Mouse (Mus musculus) heart, adult 2 months (tissue): ENCODE measurements around the gene Cst7. TPM values are rescaled to one million over a fixed set of nuclear protein-coding genes. Genes with fewer than 3 reads are reported as not detected.

Experiments used
- DNase-seq, 2 experiments: peaks; one replicate each; pipeline ENCODE4 v3.0.0; 2021
- H3K27ac ChIP-seq: fragments of 200-600 bp; 2 replicates; pipeline ENCODE4 v1.8.1; 2022
- H3K27me3 ChIP-seq: fragments of 200-500 bp; 2 replicates; pipeline ENCODE4 v1.6.1; 2012; ENCODE audit warnings: mild to moderate bottlenecking, low read length, inconsistent platforms, mixed read lengths; ENCODE audit not compliant: control insufficient read depth, insufficient read depth
- H3K36me3 ChIP-seq: fragments of 200-500 bp; 2 replicates; pipeline ENCODE4 v1.6.1; 2012; ENCODE audit warnings: low read length, inconsistent platforms; ENCODE audit not compliant: control insufficient read depth, insufficient read depth
- H3K4me1 ChIP-seq: fragments of 200-500 bp; 2 replicates; pipeline ENCODE4 v1.6.1; 2011; ENCODE audit warnings: low read length; ENCODE audit not compliant: control insufficient read depth, insufficient read depth
- H3K4me3 ChIP-seq: fragments of 200-600 bp; 2 replicates; pipeline ENCODE4 v1.8.1; 2022
- H3K79me2 ChIP-seq: fragments of 200-500 bp; replicated peaks from 2 replicates; pipeline ENCODE4 v1.6.1; 2012; ENCODE audit warnings: mild to moderate bottlenecking, inconsistent platforms, low read length, moderate library complexity, mixed read lengths; ENCODE audit not compliant: control insufficient read depth, insufficient read depth
- H3K9ac ChIP-seq: fragments of 200-500 bp; 2 replicates; pipeline ENCODE4 v1.6.1; 2012; ENCODE audit warnings: low read depth, mild to moderate bottlenecking, control low read depth, inconsistent platforms, low read length, mixed read lengths
- CTCF ChIP-seq: fragments of 200-600 bp; IDR thresholded peaks from 2 replicates; pipeline ENCODE4 v1.8.1; 2022; ENCODE audit warnings: antibody characterized with exemption, mild to moderate bottlenecking, moderate library complexity
- EP300 ChIP-seq: fragments of 200-500 bp; IDR thresholded peaks from 2 replicates; pipeline ENCODE4 v1.6.1; 2011; ENCODE audit warnings: low read depth, low read length, control low read depth; ENCODE audit not compliant: insufficient read depth
- POLR2A ChIP-seq: fragments of 200-500 bp; IDR thresholded peaks from 2 replicates; pipeline ENCODE4 v1.6.1; 2011; ENCODE audit warnings: mild to moderate bottlenecking, low read depth, low read length, control low read depth; ENCODE audit not compliant: insufficient read depth
- WGBS: fragments of 180-500 bp; shearing (Covaris S2); methylation state at CpG from one replicate; pipeline ENCODE4 v1.1.7; 2018; 5-methylcytosine and 5-hydroxymethylcytosine counted together
- intact Hi-C: fragments of 180-260 bp; cut with DNase I; formaldehyde crosslinking; loops from one replicate; pipeline ENCODE4 v1.15.1; 2025
- polyA plus RNA-seq: library from polyadenylated mRNA; depleted of rRNA; stranded (reverse); fragments of >200 nt; gene quantifications from 2 replicates; pipeline ENCODE4 v1.2.3, GENCODE M21; 2012; rRNA removed
- total RNA-seq, 2 experiments: library from RNA; stranded (reverse); gene quantifications; 2 replicates each; pipeline ENCODE4 v1.2.3; 2021

The Cst7 gene
- total and polyA plus RNA-seq, 3 experiments: 0.47 TPM; not detected in 2

GRCm38 (mm10) chr2:150608872-150609560 lies 38.8 kb downstream of the Cst7 start:
- no peak overlapping the region for H3K9ac ChIP-seq
- intact Hi-C loops: loop anchor here (1.0 to 10.0 kb wide), 5 partner anchors 66 to 393 kb away; partner anchors contain the start of genes 3300002I08Rik, Abhd12 and Entpd6
- peak; percentile 39 to 46 for DNase-seq
- H3K4me1 ChIP-seq: peaks cover 1% of the 10 kb centered on the region; the same call in 1 of the 2 replicates
- H3K36me3 ChIP-seq: no peaks in the 10 kb centered on the region
- H3K4me3 ChIP-seq: peak overlapping the region; percentile 84
- H3K27ac ChIP-seq: peak overlapping the region; percentile 77
- no peaks in the 10 kb centered on the region for H3K27me3 ChIP-seq
- WGBS: under 1% methylated on average over 10 of the region's 10 CpGs
- H3K79me2 ChIP-seq: no peaks in the 10 kb centered on the region
- TF ChIP-seq CTCF: peak; percentile 95; the same call in 1 of the 2 replicates
- TF ChIP-seq EP300: no peak
- TF ChIP-seq POLR2A: no peak

GRCm38 (mm10) chr2:150610097-150610496 lies 39.9 kb downstream of the Cst7 start:
- no peak overlapping the region for H3K27ac ChIP-seq
- no peak for DNase-seq
- no peak for TF ChIP-seq POLR2A
- no peak for TF ChIP-seq CTCF
- intact Hi-C loops: no loop called here
- H3K9ac ChIP-seq: no peak overlapping the region
- 39% methylated on average over 3 of the region's 3 CpGs for WGBS
- peaks cover 1% of the 10 kb centered on the region; the same call in 1 of the 2 replicates for H3K4me1 ChIP-seq
- H3K79me2 ChIP-seq: no peaks in the 10 kb centered on the region
- no peak overlapping the region for H3K4me3 ChIP-seq
- no peaks in the 10 kb centered on the region for H3K36me3 ChIP-seq
- no peaks in the 10 kb centered on the region for H3K27me3 ChIP-seq

- TF ChIP-seq EP300 (peak; percentile 50; the same call in 1 of the 2 replicates), POLR2A (0 out of 2 replicates have a peak, but pooled peaks have one; percentile 12), CTCF (no peak)
- no peak overlapping the region for H3K4me3 ChIP-seq
- H3K79me2 ChIP-seq: no peaks in the 10 kb centered on the region
- WGBS: 35% methylated on average over 3 of the region's 3 CpGs
- peak overlapping the region; percentile 41; the same call in 1 of the 2 replicates for H3K27ac ChIP-seq
- H3K36me3 ChIP-seq: peaks cover 4% of the 10 kb centered on the region; the same call in 1 of the 2 replicates
- no peaks in the 10 kb centered on the region for H3K4me1 ChIP-seq
- DNase-seq: peak in 1 of 2 experiments; percentile 15
- H3K9ac ChIP-seq: no peak overlapping the region
- intact Hi-C loops: no loop called here
- H3K27me3 ChIP-seq: no peaks in the 10 kb centered on the region
Observed at GRCm38 (mm10) chr2:150621698-150622097, 51.5 kb downstream of the Cst7 start.

- Histone ChIP-seq H3K27me3 (no peaks in the 10 kb centered on the region), H3K36me3 (peaks cover 2% of the 10 kb centered on the region; the same call in 1 of the 2 replicates), H3K27ac (no peak overlapping the region; the same call in 1 of the 2 replicates), H3K4me3 (no peak overlapping the region), H3K4me1 (no peaks in the 10 kb centered on the region), H3K9ac (no peak overlapping the region), H3K79me2 (no peaks in the 10 kb centered on the region)
- no peak for DNase-seq
- intact Hi-C loops: loop anchor here (2.0 kb wide), 1 partner anchor 15 kb away; no protein-coding TSS in a partner anchor
- 74% methylated on average over 3 of the region's 3 CpGs for WGBS
- no peak for TF ChIP-seq POLR2A
- TF ChIP-seq EP300: no peak
- no peak for TF ChIP-seq CTCF
Observed at GRCm38 (mm10) chr2:150623957-150624356, 53.7 kb downstream of the Cst7 start.

GRCm38 (mm10) chr2:150624926-150625325 lies 54.7 kb downstream of the Cst7 start:
- no peak overlapping the region for H3K9ac ChIP-seq
- no peak overlapping the region for H3K27ac ChIP-seq
- no peak for TF ChIP-seq CTCF
- TF ChIP-seq EP300: no peak
- TF ChIP-seq POLR2A: no peak
- H3K79me2 ChIP-seq: no peaks in the 10 kb centered on the region
- WGBS: 93% methylated on average over 8 of the region's 8 CpGs
- DNase-seq: no peak
- no peak overlapping the region for H3K4me3 ChIP-seq
- H3K36me3 ChIP-seq: peaks cover 2% of the 10 kb centered on the region; the same call in 1 of the 2 replicates
- intact Hi-C loops: loop anchor here (2.0 kb wide), 1 partner anchor 14 kb away; no protein-coding TSS in a partner anchor
- no peaks in the 10 kb centered on the region for H3K4me1 ChIP-seq
- no peaks in the 10 kb centered on the region for H3K27me3 ChIP-seq

- Histone ChIP-seq H3K27me3 (no peaks in the 10 kb centered on the region), H3K4me3 (no peak overlapping the region), H3K9ac (no peak overlapping the region), H3K27ac (no peak overlapping the region), H3K79me2 (no peaks in the 10 kb centered on the region), H3K36me3 (peaks cover 2% of the 10 kb centered on the region; the same call in 1 of the 2 replicates), H3K4me1 (no peaks in the 10 kb centered on the region)
- WGBS: 49% methylated on average over 6 of the region's 6 CpGs
- intact Hi-C loops: no loop called here
- DNase-seq: no peak
- TF ChIP-seq CTCF: no peak
- TF ChIP-seq EP300: no peak
- TF ChIP-seq POLR2A: no peak
Observed at GRCm38 (mm10) chr2:150627140-150627539, 56.9 kb downstream of the Cst7 start.

Other genes starting within 250 kb of the Cst7 start
- gene Gm10130, start 246.7 kb upstream of the Cst7 start, total RNA-seq: 1 to 10 TPM in 1 of 2 experiments, not detected in 1; 1.1 TPM
- gene Gm10130, start 246.7 kb upstream of the Cst7 start, polyA plus RNA-seq: not detected in 2 replicates
- 1 to 10 TPM; 1.4 to 1.5 TPM for gene 3300002I08Rik, start 207.7 kb upstream of the Cst7 start, total RNA-seq
- 0.78 and 0.88 TPM in 2 replicates for gene 3300002I08Rik, start 207.7 kb upstream of the Cst7 start, polyA plus RNA-seq
- gene Zfp442, start 118.9 kb upstream of the Cst7 start, total RNA-seq: 1 to 10 TPM; 6.5 to 7.1 TPM
- gene Zfp442, start 118.9 kb upstream of the Cst7 start, polyA plus RNA-seq: 0.37 and 1.1 TPM in 2 replicates
- gene Zfp345, start 85.3 kb upstream of the Cst7 start, total RNA-seq: under 1 TPM in 1 of 2 experiments, not detected in 1; 0.14 TPM
- gene Zfp345, start 85.3 kb upstream of the Cst7 start, polyA plus RNA-seq: not detected in 2 replicates
- gene Apmap, start 38.2 kb downstream of the Cst7 start, total RNA-seq: 10 to 100 TPM; 52.6 to 56.9 TPM
- gene Apmap, start 38.2 kb downstream of the Cst7 start, polyA plus RNA-seq: 37.5 and 59.4 TPM in 2 replicates
- 100 to 1,000 TPM; 256 to 332 TPM for gene Acss1, start 98.1 kb downstream of the Cst7 start, total RNA-seq
- gene Acss1, start 98.1 kb downstream of the Cst7 start, polyA plus RNA-seq: 301 and 494 TPM in 2 replicates
- under 1 TPM; 0.10 to 0.14 TPM for gene Vsx1, start 118.9 kb downstream of the Cst7 start, total RNA-seq
- gene Vsx1, start 118.9 kb downstream of the Cst7 start, polyA plus RNA-seq: not detected in 2 replicates
- 10 to 100 TPM; 14.7 to 16.9 TPM for gene Entpd6, start 178.6 kb downstream of the Cst7 start, total RNA-seq
- gene Entpd6, start 178.6 kb downstream of the Cst7 start, polyA plus RNA-seq: 24.4 and 34.4 TPM in 2 replicates
- gene Pygb, start 216.3 kb downstream of the Cst7 start, total RNA-seq: 100 to 1,000 TPM; 448 to 514 TPM
- gene Pygb, start 216.3 kb downstream of the Cst7 start, polyA plus RNA-seq: 343 and 518 TPM in 2 replicates